Mouse (Mus musculus) hindbrain, embryonic 11.5 days (tissue): ENCODE results near the gene Impdh1. TPM values are rescaled to one million over a fixed set of nuclear protein-coding genes. Genes with fewer than 3 reads are reported as not detected.

Experiments
- ATAC-seq: fragments of 200-750 bp; cut with Nextera tagmentation; 2 replicates; pipeline ENCODE4 v1.8.0; 2017; ENCODE audit warnings: mild to moderate bottlenecking, moderate TSS enrichment, moderate library complexity; ENCODE audit not compliant: low FRiP score
- DNase-seq: peaks from one replicate; pipeline ENCODE4 v3.0.0-alpha.2; 2015; ENCODE audit warnings: low spot score
- H3K27ac ChIP-seq: fragments of 300-500 bp; sonication (generic); 2 replicates; pipeline ENCODE4 v1.5.1; 2014; ENCODE audit warnings: mild to moderate bottlenecking, low read depth, low read length
- H3K27me3 ChIP-seq: fragments of 300-500 bp; sonication (generic); 2 replicates; pipeline ENCODE4 v1.6.1; 2014; ENCODE audit warnings: mild to moderate bottlenecking, low read length, moderate library complexity, mixed read lengths; ENCODE audit not compliant: control insufficient read depth, insufficient read depth
- H3K36me3 ChIP-seq: fragments of 300-500 bp; sonication (generic); 2 replicates; pipeline ENCODE4 v1.6.1; 2014; ENCODE audit warnings: mild to moderate bottlenecking, low read length, moderate library complexity, mixed read lengths; ENCODE audit not compliant: control insufficient read depth, insufficient read depth
- H3K4me1 ChIP-seq: fragments of 300-500 bp; sonication (generic); replicated peaks from 2 replicates; pipeline ENCODE4 v1.6.1; 2014; ENCODE audit warnings: low read length, mixed read lengths; ENCODE audit not compliant: control insufficient read depth, insufficient read depth
- H3K4me2 ChIP-seq: fragments of 300-500 bp; sonication (generic); replicated peaks from 2 replicates; pipeline ENCODE4 v1.6.1; 2014; ENCODE audit warnings: mild to moderate bottlenecking, low read depth, low read length
- H3K4me3 ChIP-seq: fragments of 300-500 bp; sonication (generic); 2 replicates; pipeline ENCODE4 v1.5.1; 2014; ENCODE audit warnings: low read depth, low read length
- H3K9ac ChIP-seq: fragments of 300-500 bp; sonication (generic); 2 replicates; pipeline ENCODE4 v1.6.1; 2014; ENCODE audit warnings: low read depth, low read length
- H3K9me3 ChIP-seq: fragments of 300-500 bp; sonication (generic); 2 replicates; pipeline ENCODE4 v1.6.1; 2016; ENCODE audit warnings: low read length; ENCODE audit not compliant: control insufficient read depth
- WGBS: fragments of 180-500 bp; shearing (Covaris S2); extraction: QIAGEN DNeasy Blood & Tissue Kit; methylation state at CpG from one replicate; pipeline ENCODE4 v1.1.7; 2014; 5-methylcytosine and 5-hydroxymethylcytosine counted together
- polyA plus RNA-seq: library from polyadenylated mRNA; unstranded; fragments of >200 nt; fragmentation: Nextera tagmentation; extraction: Ambion mirVana; gene quantifications from 2 replicates; pipeline ENCODE4 v1.2.1, GENCODE M21; 2014

Impdh1 gene
- polyA plus RNA-seq, 1 experiment from 2014 or later, result 34.5 TPM

DNA sequence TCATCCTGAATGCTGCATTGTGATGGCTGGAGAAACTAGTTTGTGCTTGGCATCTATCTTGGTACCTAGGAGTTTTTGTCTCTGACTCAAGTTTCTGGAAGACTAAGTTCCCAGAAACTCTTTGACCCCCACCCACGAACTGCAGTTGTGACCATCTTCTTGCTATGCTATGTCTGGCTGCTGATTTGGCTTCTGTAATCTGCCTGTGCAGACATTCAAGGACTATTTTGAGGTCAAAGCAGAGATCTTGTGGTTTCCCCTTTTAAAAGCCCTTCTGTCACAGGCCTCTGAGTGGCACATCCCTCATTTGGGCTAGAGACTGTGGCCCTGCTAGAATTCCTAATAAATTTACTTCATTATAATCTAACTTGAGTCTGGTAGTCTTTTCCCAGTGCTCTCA is 28.2 kb downstream of the Impdh1 start:
- no peak overlapping the region for H3K9ac ChIP-seq
- H3K36me3 ChIP-seq, result no peaks in the 10 kb centered on the region
- H3K9me3 ChIP-seq, result no peaks in the 10 kb centered on the region
- no peaks in the 10 kb centered on the region for H3K27me3 ChIP-seq
- no peak overlapping the region for H3K27ac ChIP-seq
- no peak overlapping the region for H3K4me3 ChIP-seq
- ATAC-seq (no peak), DNase-seq (no peak)
- 68% methylated on average over 1 of the region's 1 CpGs for WGBS
- H3K4me2 ChIP-seq, result no peak overlapping the region
- no peaks in the 10 kb centered on the region for H3K4me1 ChIP-seq

DNA sequence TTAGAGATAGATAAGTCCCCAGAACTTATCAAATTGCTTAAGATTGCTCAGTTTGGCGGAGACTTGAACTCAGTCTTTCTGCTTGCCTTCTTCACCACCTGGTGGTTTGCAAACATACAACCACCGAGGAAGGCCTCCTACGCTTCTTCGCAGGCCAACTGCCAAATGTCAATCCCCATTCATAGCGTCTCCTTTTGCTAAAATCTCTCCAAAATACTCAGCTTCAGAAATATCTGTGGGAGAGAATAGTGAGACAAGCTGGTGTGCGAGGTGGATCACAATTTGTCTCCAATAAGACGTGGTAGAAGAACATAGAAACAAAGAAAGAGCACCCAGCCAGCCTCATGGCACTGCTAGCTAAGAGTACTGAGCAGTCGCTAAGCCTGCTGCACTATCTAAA is 36.3 kb downstream of the Impdh1 start:
- 46% methylated on average over 8 of the region's 8 CpGs for WGBS
- Histone ChIP-seq H3K9me3 (no peaks in the 10 kb centered on the region), H3K27ac (no peak overlapping the region), H3K4me3 (peak overlapping the region; percentile 59), H3K9ac (no peak overlapping the region), H3K4me2 (peak overlapping the region; percentile 92), H3K4me1 (peaks cover 4% of the 10 kb centered on the region; the same call in 1 of the 2 replicates), H3K36me3 (no peaks in the 10 kb centered on the region), H3K27me3 (peaks cover 9% of the 10 kb centered on the region)
- DNase-seq (no peak), ATAC-seq (no peak)

DNA sequence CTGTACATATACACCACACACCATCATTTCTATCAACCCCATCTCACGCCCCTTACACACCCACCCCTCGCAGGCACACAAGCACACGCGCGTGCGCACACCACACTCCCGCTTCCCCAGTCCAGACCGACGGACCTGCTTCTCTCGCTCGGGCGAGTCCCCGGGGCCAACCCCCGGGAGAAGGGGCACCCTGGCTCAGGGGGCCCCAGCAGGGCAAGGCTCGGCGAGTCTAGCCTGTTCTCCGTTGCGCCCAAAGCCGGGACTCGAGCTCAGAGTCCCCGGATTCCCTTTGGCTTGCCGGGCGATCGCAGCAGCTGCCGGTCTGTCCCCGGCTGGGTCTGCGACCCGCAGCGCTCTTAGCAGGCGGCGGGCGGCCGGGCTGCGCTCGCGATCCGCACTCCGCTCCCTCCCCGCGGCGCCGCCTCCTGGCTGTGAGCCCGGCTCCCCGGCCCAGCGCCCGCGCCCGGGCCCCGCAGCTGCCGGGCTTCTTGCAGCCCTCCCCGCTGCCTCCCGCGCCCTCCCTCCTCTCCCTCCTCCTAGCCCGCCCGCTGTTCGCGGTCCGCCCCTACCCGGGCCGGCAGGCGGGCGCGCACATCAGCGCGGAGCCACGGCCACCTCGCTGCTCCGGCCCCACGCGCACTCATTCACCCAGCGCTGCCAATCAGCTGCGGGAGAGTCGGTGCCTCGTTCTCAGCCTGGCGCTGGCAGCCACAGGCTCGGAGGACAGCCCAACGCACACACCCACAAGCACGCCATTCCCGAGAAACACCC is 37.1 kb downstream of the Impdh1 start, which contains the start of gene Prrt4:
TSS of gene Prrt4 (minus strand) at position 697 of the 771 bp plus-strand sequence.
- Histone ChIP-seq H3K9ac (peak within 1 kb of the TSS; percentile 67), H3K4me3 (peak within 1 kb of the TSS; percentile 59), H3K9me3 (no peaks in the 10 kb centered on the region), H3K27ac (peak within 1 kb of the TSS; percentile 67), H3K27me3 (peaks cover 11% of the 10 kb centered on the region), H3K36me3 (no peaks in the 10 kb centered on the region), H3K4me2 (peak within 1 kb of the TSS; percentile 92), H3K4me1 (peaks cover 7% of the 10 kb centered on the region; the same call in 1 of the 2 replicates)
- ATAC-seq, result peak; percentile 81
- peak; percentile 75 for DNase-seq
- 1% methylated on average over 72 of the region's 79 CpGs for WGBS

DNA sequence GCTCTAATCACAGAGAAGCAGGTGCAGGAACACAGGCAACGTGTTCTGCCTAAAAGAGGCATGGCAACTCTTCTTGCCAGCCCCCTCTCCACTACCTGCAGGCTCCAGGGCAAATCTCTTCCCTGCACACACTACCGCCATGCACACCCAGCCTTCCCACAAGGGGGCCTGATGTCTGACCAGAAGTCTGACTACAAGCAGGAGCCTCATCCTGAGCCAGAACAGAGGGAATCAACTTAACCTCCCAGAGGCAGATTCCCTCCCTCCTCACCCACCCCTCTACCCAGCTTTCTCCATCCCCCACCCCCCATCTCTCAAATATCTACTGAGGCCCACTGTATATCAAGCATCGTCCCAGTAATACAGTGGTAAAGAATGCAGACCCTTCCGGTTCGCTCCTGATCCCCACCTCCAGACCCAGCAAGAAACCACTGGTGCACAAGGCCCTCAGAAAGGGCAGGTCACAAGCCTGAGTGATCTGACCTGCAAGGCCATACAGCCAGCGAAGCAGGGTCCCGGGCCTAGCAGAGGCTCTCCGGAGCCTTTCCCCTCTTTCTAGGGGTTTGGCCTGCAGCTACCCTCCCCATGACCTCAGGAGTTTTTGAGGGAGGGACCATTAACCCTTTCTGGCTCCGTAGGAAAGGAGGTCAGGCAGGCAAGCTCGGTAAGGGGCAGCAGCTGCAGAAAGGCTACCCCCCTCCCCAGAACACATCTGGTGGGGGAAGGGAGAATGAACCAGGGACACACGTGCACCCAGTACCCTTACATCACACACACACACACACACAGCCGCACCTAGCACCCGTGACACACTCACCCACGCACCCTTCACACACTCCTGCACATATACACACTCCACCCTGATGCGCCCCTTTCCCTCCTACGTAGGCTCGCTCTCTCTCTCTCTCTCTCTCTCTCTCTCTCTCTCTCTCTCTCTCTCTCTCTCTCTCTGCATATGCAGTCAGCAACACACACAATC is 38.0 kb downstream of the Impdh1 start:
- no peaks in the 10 kb centered on the region for H3K36me3 ChIP-seq
- 10% methylated on average over 17 of the region's 17 CpGs for WGBS
- ATAC-seq (peak; percentile 68), DNase-seq (peak; percentile 27)
- H3K9me3 ChIP-seq, result no peaks in the 10 kb centered on the region
- peaks cover 7% of the 10 kb centered on the region; the same call in 1 of the 2 replicates for H3K4me1 ChIP-seq
- peaks cover 11% of the 10 kb centered on the region for H3K27me3 ChIP-seq
- peak overlapping the region; percentile 67 for H3K9ac ChIP-seq
- H3K4me3 ChIP-seq, result peak overlapping the region; percentile 59
- H3K4me2 ChIP-seq, result peak overlapping the region; percentile 92
- H3K27ac ChIP-seq, result peak overlapping the region; percentile 67; the same call in 1 of the 2 replicates

DNA sequence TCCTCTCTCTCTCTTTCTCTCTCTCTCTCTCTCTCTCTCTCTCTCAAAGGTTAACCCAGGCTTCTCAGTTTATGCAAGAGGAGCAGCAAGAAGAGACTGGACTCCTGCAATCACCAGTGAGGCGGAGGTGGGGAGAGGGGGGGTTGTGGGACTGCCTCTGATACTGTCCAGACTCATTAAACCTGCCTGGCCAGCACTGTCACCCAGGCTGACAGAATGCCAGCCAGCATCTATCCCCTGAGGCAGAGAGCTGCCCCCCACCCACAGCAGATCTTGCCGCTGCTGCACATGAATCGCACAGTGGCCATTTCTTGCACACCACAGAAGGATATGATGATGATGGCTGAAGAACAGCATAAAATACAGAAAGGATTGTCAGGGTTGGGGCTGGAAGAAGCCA is 41.1 kb downstream of the Impdh1 start:
- ATAC-seq (no peak), DNase-seq (no peak)
- Histone ChIP-seq H3K27me3 (peaks cover 26% of the 10 kb centered on the region), H3K4me3 (no peak overlapping the region), H3K4me2 (no peak overlapping the region), H3K27ac (no peak overlapping the region), H3K9me3 (no peaks in the 10 kb centered on the region), H3K36me3 (no peaks in the 10 kb centered on the region), H3K4me1 (peaks cover 13% of the 10 kb centered on the region; the same call in 1 of the 2 replicates), H3K9ac (no peak overlapping the region)
- WGBS, result 72% methylated on average over 3 of the region's 3 CpGs

DNA sequence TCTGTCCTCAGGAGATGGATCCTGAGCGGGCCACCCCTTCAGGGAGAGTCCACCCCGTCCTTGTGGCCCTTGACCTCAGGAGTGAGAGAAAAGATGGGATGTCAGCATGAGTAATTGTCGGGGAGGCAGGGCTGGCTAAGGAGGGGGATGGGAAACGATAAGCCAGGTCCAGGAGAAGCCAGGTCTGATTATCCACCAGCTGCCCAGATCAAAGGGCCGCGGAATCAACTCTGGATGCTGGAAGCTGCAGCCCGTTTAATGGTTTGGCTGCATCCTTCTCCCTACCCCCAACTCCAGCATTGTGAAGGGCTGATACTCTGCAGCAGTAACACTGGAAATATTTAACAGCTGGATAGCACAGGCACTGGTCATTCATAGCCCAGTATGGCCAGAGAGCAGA is 41.8 kb downstream of the Impdh1 start:
- Histone ChIP-seq H3K4me1 (peaks cover 16% of the 10 kb centered on the region; the same call in 1 of the 2 replicates), H3K27ac (no peak overlapping the region), H3K9me3 (no peaks in the 10 kb centered on the region), H3K4me2 (no peak overlapping the region), H3K4me3 (no peak overlapping the region), H3K27me3 (peaks cover 31% of the 10 kb centered on the region), H3K36me3 (no peaks in the 10 kb centered on the region), H3K9ac (no peak overlapping the region)
- ATAC-seq (no peak), DNase-seq (no peak)
- WGBS, result 16% methylated on average over 7 of the region's 7 CpGs

DNA sequence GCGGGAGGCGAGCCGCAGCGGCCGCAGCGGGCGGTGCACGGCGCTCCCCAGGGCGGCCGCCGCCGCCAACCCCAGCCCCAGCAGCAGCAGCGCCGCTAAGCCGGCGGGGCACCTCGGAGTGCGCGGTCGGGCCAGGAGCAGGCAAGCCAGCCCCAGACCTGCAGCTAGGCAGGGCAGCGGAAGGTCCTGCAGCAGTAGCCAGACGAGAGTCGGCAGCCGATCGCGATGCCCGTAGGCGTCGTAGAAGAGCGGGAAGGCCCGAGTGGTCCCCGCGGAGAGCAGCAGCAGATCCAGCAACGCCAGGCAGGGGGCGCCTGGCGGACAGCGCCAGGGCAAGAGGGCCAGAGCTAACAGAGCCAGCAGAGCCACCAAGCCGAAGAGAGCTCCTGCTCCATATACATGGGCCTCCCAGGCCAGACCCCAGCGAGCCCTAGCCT is 45.2 kb downstream of the Impdh1 start:
- under 1% methylated on average over 40 of the region's 40 CpGs for WGBS
- DNase-seq (peak; percentile 92), ATAC-seq (peak; percentile 85)
- Histone ChIP-seq H3K9ac (peak overlapping the region; percentile 38; the same call in 1 of the 2 replicates), H3K27me3 (peaks cover 45% of the 10 kb centered on the region), H3K27ac (no peak overlapping the region; the same call in 1 of the 2 replicates), H3K4me1 (peaks cover 11% of the 10 kb centered on the region; the same call in 1 of the 2 replicates), H3K4me3 (peak overlapping the region; percentile 37), H3K4me2 (peak overlapping the region; percentile 88), H3K36me3 (no peaks in the 10 kb centered on the region), H3K9me3 (no peaks in the 10 kb centered on the region)

DNA sequence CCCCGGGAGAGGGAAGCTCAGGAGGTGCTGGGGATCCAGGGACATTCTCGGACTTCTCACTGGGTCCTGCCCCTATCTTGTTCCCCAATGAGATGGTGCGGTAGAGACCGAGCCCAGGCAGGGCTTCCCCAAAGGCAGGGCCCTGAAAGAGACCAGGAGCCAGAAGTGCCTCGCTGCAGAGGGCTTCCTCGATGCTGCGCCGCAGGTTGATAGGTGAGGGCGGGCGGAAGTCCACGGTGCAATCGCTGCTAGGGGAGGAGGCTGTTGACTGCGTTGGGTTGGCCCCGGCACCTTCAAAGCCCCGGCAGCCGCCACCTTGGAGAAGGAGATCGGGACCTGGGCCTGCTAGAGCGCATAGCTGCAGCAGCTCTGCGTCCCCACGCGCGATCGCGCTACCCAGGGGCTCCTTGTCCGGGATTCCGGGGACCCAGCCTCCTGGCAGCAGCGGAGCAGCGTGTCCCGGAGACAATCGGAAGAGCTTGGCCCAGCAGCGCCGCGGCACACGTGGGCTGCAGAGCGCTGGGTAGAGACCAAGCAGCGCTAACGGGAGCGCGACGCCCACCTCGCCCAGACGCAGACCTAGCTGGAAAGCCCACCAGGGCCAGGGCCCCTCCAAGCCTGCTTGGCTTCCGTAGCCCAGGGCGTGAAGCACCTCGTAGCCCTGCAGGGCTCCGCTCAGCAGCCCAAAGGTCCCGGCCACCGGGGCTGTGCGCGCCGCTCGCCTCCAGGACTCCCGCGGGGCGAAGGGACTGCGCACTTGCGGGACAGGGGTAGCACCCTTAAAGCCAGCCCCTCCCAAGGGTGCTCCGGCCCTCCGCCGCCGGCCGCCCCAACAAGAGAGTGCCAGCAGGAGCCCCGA is 45.9 kb downstream of the Impdh1 start:
- under 1% methylated on average over 63 of the region's 63 CpGs for WGBS
- no peaks in the 10 kb centered on the region for H3K36me3 ChIP-seq
- H3K9ac ChIP-seq, result peak overlapping the region; percentile 38
- DNase-seq (peak; percentile 73), ATAC-seq (peak; percentile 45)
- peak overlapping the region; percentile 37 for H3K4me3 ChIP-seq
- H3K27ac ChIP-seq, result no peak overlapping the region
- H3K9me3 ChIP-seq, result no peaks in the 10 kb centered on the region
- H3K4me2 ChIP-seq, result peak overlapping the region; percentile 88
- peaks cover 45% of the 10 kb centered on the region for H3K27me3 ChIP-seq
- H3K4me1 ChIP-seq, result peaks cover 11% of the 10 kb centered on the region; the same call in 1 of the 2 replicates
